Mouse (Mus musculus) CD8-positive naive resting alpha-beta T cell, adult 2 months (primary cell): ENCODE results near the gene Dbf4.

Source experiments
- DNase-seq, 2 experiments: peaks; one replicate each; pipeline ENCODE4 v3.0.0; 2022; ENCODE audit warnings: low read depth in 2 of 2, low spot score in 2 of 2

Dbf4 gene

DNA sequence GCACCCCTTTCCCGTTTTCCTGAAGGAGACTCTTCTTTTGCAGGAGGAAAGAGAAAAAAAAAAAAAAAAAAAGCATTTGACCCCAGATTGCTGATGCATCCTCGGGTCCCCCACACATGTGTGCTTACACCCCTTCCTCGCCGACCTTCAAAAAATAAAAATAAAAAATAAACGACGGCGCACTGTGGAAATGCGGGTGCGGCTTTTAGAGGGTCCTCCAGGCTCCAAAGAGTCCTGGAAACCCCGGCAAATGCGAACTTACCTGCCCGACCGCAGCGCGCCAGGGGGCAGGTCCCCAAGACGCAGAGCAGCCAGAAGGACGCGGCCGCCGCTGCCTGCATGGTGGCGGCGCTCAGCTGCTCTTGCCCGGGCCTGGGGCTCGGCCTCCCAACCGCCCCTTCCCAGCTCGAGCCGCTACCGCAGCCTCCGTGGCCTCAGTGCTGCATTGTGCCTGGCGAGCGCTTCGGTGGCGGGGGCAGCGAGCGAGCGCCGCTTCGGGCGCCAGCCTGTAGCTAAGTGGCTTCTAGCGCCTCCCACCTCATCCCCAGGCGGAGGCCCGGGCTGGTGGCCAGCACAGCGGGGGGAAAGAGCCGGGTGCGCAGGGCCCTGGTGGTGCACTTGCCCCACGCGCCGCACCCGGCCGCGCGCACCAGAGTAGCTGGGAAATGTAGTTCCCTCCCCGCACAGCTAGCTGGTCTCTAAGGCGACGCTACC is 54.7 kb downstream of the Dbf4 start, which contains the start of gene Adam22:
Adam22 (minus strand) TSS at position 547 of the 714 bp plus-strand sequence.
- no peak for DNase-seq

DNA sequence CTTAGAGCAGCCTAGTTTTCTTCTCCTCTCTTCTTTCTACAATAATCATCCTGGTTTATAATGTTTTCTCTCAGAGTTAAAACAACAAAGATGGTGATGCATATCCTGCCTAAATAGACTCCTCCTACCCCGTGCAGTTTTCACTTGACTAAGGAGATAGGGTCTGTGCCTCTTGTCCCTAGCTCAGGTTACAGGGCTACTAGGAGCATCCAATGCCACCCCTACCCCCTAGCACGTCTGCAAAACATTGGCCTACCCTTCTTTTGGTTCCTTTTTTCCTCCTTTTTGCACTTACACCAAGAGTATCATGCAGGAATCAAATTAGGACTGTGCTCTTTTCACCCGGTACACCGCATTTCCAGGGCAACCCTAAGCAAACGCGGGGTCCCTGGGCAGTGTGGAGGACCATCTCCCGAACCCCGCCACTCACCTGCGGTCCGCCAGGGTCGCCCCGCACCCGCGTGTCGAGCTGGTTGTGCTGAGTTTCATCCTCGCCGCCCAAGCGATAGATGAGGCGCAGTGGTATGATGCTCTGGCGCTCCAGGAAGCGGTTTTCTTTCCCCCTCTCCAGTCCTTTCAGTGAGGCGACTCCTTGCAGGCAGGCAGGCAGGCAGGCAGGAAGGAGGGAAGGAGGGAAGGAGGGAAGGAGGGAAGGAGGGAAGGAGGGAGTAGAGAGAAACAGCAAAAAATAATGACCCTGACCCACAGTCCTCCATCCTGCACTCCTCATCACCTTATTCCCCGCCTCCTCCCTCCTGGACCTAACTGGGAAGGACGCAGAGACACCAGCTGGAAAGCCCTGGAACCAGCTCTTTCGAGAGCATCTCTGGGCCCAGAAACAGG is 55.5 kb downstream of the Dbf4 start:
- DNase-seq = no peak

DNA sequence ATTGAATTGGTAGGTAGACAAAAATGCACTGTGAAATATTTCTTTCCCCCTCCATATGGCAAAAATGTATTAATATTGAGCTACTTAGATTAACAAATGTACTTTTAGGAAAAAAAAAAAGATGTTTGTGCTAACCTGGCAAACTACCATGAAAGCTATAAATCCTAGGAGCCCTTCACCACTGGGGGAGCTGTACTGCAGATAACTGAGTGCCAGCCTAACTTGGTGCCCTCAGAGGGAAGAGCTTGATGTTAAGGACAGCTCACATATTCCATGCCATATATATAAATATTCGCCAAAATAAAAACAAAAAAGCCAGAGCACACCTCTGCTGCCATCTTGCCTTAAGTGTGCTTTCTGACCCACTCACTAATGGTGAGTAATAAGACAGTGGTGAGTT is 60.2 kb downstream of the Dbf4 start:
- no peak for DNase-seq

DNA sequence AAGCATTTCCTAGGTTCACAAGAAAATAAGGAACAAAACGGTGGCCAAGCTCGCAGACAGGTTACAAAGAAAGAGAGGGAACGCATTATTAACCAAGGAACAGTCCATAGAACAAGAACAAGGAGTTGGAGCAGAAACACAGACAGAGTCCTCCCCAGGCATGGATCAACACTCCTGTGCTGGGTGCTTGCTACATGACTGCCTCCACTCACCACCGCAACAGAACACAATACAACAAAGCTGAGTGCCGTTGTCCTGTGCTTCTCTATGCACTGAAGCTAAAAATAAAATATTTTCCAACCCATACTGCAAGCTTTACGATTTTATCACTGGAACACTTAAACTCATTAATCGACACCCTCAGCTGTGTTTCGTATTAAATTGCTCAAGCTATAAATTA is 64.8 kb downstream of the Dbf4 start:
- DNase-seq = no peak

DNA sequence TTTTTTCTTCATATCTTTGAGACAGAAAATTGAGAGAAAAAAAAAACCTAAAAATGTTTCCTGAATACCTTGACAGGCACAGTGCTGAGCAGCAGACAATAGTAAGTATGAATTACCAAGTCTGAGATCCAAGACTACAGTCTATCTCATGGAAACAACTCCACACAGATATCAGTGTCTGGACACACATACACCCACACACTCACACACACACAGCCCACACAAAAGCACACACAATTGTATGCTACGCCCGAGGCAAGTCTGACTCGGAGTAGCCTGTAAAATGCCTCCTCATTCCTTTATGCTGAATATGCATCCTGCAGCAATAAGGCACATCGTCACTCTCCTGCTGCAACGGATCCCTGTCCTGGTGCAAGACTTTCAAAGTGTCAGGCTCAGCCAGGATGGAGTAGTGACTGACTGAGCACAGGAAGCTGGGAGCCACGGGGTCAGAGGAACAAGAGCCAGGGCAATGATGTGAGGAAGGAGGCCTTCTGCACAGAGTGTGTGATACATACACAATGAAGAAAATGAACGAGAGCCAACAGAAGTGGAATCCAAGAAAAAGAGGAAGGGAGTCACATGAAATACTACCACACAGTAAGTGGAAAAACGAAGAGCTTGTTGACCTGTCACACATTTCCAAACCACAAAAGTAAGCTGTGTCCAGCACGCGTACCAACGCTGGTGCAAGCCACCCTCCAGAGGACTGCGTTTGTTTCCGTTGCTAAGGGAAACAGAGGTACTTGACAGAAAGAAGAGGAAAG is 65.4 kb downstream of the Dbf4 start:
- no peak for DNase-seq

DNA sequence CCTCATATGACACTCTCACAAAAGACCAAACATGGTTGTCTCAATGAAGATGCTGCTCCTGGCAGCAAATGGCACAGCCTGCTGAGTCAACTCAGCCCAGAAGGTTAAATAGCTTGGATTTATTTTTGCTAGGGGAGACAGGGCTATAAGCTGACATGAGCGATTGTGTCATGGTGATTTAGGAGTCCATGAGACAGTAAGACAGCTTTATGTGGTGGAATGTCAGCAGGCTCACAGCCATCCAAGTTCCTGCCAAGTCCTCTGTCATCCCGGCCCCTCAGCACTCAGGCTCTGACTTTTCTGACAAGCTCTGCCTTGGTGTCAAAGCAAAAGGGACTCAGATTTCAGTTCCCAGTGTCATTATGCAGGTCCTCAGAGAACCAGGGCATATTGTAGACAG is 66.2 kb downstream of the Dbf4 start:
- no peak for DNase-seq

DNA sequence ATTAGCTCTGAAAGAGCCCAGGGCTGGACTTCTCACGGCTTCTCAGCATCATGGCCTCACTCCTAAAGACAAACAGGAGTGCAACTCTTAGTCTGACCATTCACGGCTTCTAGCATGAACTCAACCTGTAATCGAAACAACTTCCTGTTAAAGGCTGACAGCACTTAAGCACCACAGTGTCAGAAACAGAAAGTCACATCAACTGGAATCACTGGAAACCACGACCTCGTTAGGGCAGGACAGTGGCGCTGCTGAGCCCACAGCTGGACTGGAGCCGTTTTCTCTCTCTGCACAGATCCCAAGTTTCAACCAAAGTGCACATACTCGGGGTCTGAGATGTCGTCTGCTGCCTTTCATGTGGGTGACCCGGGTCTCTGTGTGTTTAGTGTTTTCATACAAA is 73.0 kb downstream of the Dbf4 start:
- DNase-seq = no peak
